Mouse (Mus musculus): Measurements from ENCODE around the gene Wnt7a.

- TF ChIP-seq CTCF (conservative IDR thresholded peaks at IDR 0.05; ENCODE audit: insufficient read depth, insufficient read length, low read depth, low read length), result no peak
- no peak for TF ChIP-seq POLR2A (IDR thresholded peaks at IDR 0.05; ENCODE audit: low read depth, low read length)
Observed at GRCm38 (mm10) chr6:91366781-91367180, 44.4 kb downstream of the Wnt7a start.

Measured in kidney, adult 2 months (tissue).